Mouse (Mus musculus) embryonic stem cell, embryonic (primary cell): Measurements from ENCODE around the gene Actl6a.
"Not testable (repeated sequence)": the region's sequence is repeated elsewhere in the genome, so short reads cannot be mapped to it uniquely, and the experiment has no call there.

Source experiments
- CTCF ChIA-PET, 4 experiments: fragments of 300-600 bp in 2 of 4; fragments of 350-600 bp in 2 of 4; sonication (Branson Sonifier 250); formaldehyde crosslinking; loops; one replicate each; lab custom pipeline; 2022; ENCODE audit warnings: inconsistent platforms in 2 of 4; lab: Charles Lee
- POLR2A ChIA-PET, 4 experiments: fragments of 300-600 bp in 2 of 4; fragments of 350-600 bp in 2 of 4; sonication (Branson Sonifier 250); formaldehyde crosslinking; loops; one replicate each; lab custom pipeline; 2022; ENCODE audit warnings: antibody characterized with exemption in 4 of 4, inconsistent platforms in 1 of 4; lab: Charles Lee

The Actl6a gene

GRCm38 (mm10) chr3:32687156-32687555 lies 18.9 kb upstream of the Actl6a start:
- POLR2A ChIA-PET: interaction anchor here in 1 of 4 experiments (0.7 to 1.3 kb wide), 4 partner anchors 13 to 77 kb away, joined by 3 to 4 read pairs (median 4); no protein-coding TSS in a partner anchor
- CTCF ChIA-PET: interaction anchor here in 3 of 4 experiments (0.5 to 0.9 kb wide), 6 partner anchors 15 to 353 kb away, joined by 3 to 13 read pairs (median 4); no protein-coding TSS in a partner anchor

GRCm38 (mm10) chr3:32689567-32689999 lies 16.5 kb upstream of the Actl6a start:
- CTCF ChIA-PET: no interaction called here
- POLR2A ChIA-PET: no interaction called here

- CTCF ChIA-PET: no interaction called here
- POLR2A ChIA-PET: no interaction called here
Observed at GRCm38 (mm10) chr3:32690008-32690407, 16.1 kb upstream of the Actl6a start.

GRCm38 (mm10) chr3:32690901-32691300 lies 15.2 kb upstream of the Actl6a start:
- ChIA-PET POLR2A (interaction anchor here in 1 of 4 experiments (0.6 kb wide), 1 partner anchor 160 kb away, joined by 3 read pairs; no protein-coding TSS in a partner anchor), CTCF (no interaction called here)

- POLR2A ChIA-PET: no interaction called here
Observed at GRCm38 (mm10) chr3:32691841-32692240, 14.3 kb upstream of the Actl6a start.

GRCm38 (mm10) chr3:32694211-32694610 lies 11.9 kb upstream of the Actl6a start:
- CTCF ChIA-PET: interaction anchor here in 2 of 4 experiments (0.5 to 1.1 kb wide), 4 partner anchors 8 to 361 kb away, joined by 3 to 5 read pairs (median 4); no protein-coding TSS in a partner anchor
- POLR2A ChIA-PET: interaction anchor here in 2 of 4 experiments (0.6 to 1.4 kb wide), 8 partner anchors 12 to 360 kb away, joined by 3 to 10 read pairs (median 3); partner anchors contain the start of genes Actl6a (in 1 of the 2), Mrpl47 (in 1 of the 2) and Ndufb5 (in 1 of the 2)

More at GRCm38 (mm10) chr3:32691841-32692240, 14.3 kb upstream of the Actl6a start:
- CTCF ChIA-PET: no interaction called here

GRCm38 (mm10) chr3:32694737-32695582 lies 11.1 kb upstream of the Actl6a start:
- ChIA-PET POLR2A (interaction anchor here in 2 of 4 experiments (0.6 to 1.4 kb wide), 8 partner anchors 9 to 361 kb away, joined by 3 to 10 read pairs (median 3); partner anchors contain the start of genes Actl6a (in 1 of the 2), Mrpl47 (in 1 of the 2) and Ndufb5 (in 1 of the 2)), CTCF (interaction anchor here in 2 of 4 experiments (0.9 to 1.1 kb wide), 3 partner anchors 83 to 362 kb away, joined by 3 to 4 read pairs (median 3); no protein-coding TSS in a partner anchor)

- POLR2A ChIA-PET: interaction anchor here in 1 of 4 experiments (1.4 kb wide), 1 partner anchor 9 kb away, joined by 3 read pairs; no protein-coding TSS in a partner anchor
- CTCF ChIA-PET: interaction anchor here in 2 of 4 experiments (0.9 to 1.1 kb wide), 2 partner anchors 84 to 143 kb away, joined by 3 read pairs; no protein-coding TSS in a partner anchor
Observed at GRCm38 (mm10) chr3:32695583-32695980, 10.5 kb upstream of the Actl6a start.

GRCm38 (mm10) chr3:32698228-32698863 lies 7.8 kb upstream of the Actl6a start:
- CTCF ChIA-PET: interaction anchor here (0.6 to 1.0 kb wide), 7 partner anchors 63 to 318 kb away, joined by 3 to 5 read pairs (median 3); partner anchors contain the start of gene Mfn1 (in 2 of the 4)
- POLR2A ChIA-PET: interaction anchor here in 2 of 4 experiments (0.7 to 1.4 kb wide), 3 partner anchors 86 to 87 kb away, joined by 3 read pairs; no protein-coding TSS in a partner anchor

- CTCF ChIA-PET: interaction anchor here in 3 of 4 experiments (0.6 to 0.9 kb wide), 6 partner anchors 10 to 380 kb away, joined by 3 to 6 read pairs (median 4); no protein-coding TSS in a partner anchor
- POLR2A ChIA-PET: interaction anchor here (0.6 to 5.5 kb wide), 13 partner anchors 9 to 1976 kb away, joined by 3 to 39 read pairs (median 4); partner anchors contain the start of genes Mrpl47 (in 1 of the 4) and Ndufb5 (in 1 of the 4)
Observed at GRCm38 (mm10) chr3:32704021-32704420, 2.1 kb upstream of the Actl6a start.

- POLR2A ChIA-PET: interaction anchor here (0.6 to 5.5 kb wide), 11 partner anchors 9 to 1502 kb away, joined by 3 to 39 read pairs (median 4); partner anchors contain the start of genes Mrpl47 (in 1 of the 4) and Ndufb5 (in 1 of the 4)
- CTCF ChIA-PET: interaction anchor here in 2 of 4 experiments (0.6 to 0.9 kb wide), 3 partner anchors 18 to 381 kb away, joined by 3 to 4 read pairs (median 4); no protein-coding TSS in a partner anchor
Observed at GRCm38 (mm10) chr3:32704632-32705031, 1.5 kb upstream of the Actl6a start.

- POLR2A ChIA-PET: interaction anchor here in 3 of 4 experiments (0.5 to 5.5 kb wide), 78 partner anchors 9 to 1328 kb away, joined by 3 to 56 read pairs (median 5); partner anchors contain the start of genes Mrpl47 (in 3 of the 3), Ndufb5 (in 3 of the 3), Gnb4 (in 1 of the 3) and Mfn1 (in 1 of the 3)
- CTCF ChIA-PET: interaction anchor here in 2 of 4 experiments (0.6 to 1.0 kb wide), 4 partner anchors 311 to 1652 kb away, joined by 3 to 4 read pairs (median 3); no protein-coding TSS in a partner anchor
Observed at GRCm38 (mm10) chr3:32708052-32708367, 1.9 kb downstream of the Actl6a start.

GRCm38 (mm10) chr3:32708368-32709231 lies 2.5 kb downstream of the Actl6a start:
- ChIA-PET POLR2A (interaction anchor here in 3 of 4 experiments (0.5 to 14.0 kb wide), 85 partner anchors 8 to 1328 kb away, joined by 3 to 146 read pairs (median 5); partner anchors contain the start of genes Mrpl47 (in 3 of the 3), Ndufb5 (in 3 of the 3), Gnb4 (in 1 of the 3) and Mfn1 (in 1 of the 3)), CTCF (interaction anchor here in 1 of 4 experiments (1.0 kb wide), 2 partner anchors 312 to 328 kb away, joined by 3 to 4 read pairs; no protein-coding TSS in a partner anchor)

GRCm38 (mm10) chr3:32709388-32709787 lies 3.3 kb downstream of the Actl6a start:
- ChIA-PET POLR2A (interaction anchor here in 2 of 4 experiments (0.6 to 14.0 kb wide), 22 partner anchors 9 to 347 kb away, joined by 3 to 146 read pairs (median 4); partner anchors contain the start of genes Gnb4 (in 2 of the 2), Mrpl47 (in 2 of the 2) and Ndufb5 (in 2 of the 2)), CTCF (no interaction called here)

GRCm38 (mm10) chr3:32713711-32714110 lies 7.6 kb downstream of the Actl6a start:
- CTCF ChIA-PET: interaction anchor here in 1 of 4 experiments (0.6 kb wide), 1 partner anchor 20 kb away, joined by 3 read pairs; no protein-coding TSS in a partner anchor
- POLR2A ChIA-PET: interaction anchor here in 2 of 4 experiments (1.2 to 14.0 kb wide), 5 partner anchors 8 to 24 kb away, joined by 3 to 146 read pairs (median 7); partner anchors contain the start of genes Actl6a (in 1 of the 2), Mrpl47 (in 1 of the 2) and Ndufb5 (in 1 of the 2)

- CTCF ChIA-PET: not testable (repeated sequence)
- POLR2A ChIA-PET: interaction anchor here in 2 of 4 experiments (1.1 to 14.0 kb wide), 12 partner anchors 8 to 105 kb away, joined by 3 to 146 read pairs (median 6); partner anchors contain the start of genes Actl6a (in 1 of the 2), Mrpl47 (in 1 of the 2), Ndufb5 (in 1 of the 2) and Usp13 (in 1 of the 2)
Observed at GRCm38 (mm10) chr3:32717403-32717802, 11.3 kb downstream of the Actl6a start.
